Comparison of ENCODE assay signal across 8 mouse cellular contexts in the genomic region with DNA sequence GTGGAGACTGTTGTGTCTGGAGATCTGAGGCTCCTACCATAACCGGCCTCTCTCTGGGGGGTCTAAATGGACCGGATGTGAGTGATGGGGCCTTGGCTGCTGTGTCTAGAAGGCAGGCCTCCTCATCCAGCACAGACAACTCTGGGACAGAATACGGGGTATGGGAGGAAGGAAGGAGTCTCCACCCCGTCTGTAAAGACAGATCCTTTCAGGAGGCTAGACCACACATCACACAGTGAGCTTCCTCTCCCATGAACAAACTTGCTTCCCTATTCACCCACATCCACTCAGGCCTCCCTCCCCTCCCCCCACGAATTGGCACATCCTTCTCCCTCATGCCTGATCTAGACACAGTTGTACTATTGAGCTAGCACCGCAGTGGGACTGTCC. TPM values are rescaled to one million over a fixed set of nuclear protein-coding genes. Genes with fewer than 3 reads are reported as not detected.
DNase-seq lines count a peak whose midpoint lies in the region; ATAC-seq and TF ChIP-seq lines count a peak whose summit lies in the region.
"Had no signal": no experiment of that assay in that cellular context is flagged by ENCODE, and none has a peak within 500 bp of the region (broad histone marks: within the 10 kb centered on the region; RNA-seq: fewer than 3 reads in every experiment).

No protein-coding gene starts in this region.

- H3K27me3 ChIP-seq in lung, embryonic 14.5 days (ENCODE audit: insufficient read depth, low read length) = no peaks in the 10 kb centered on the region
- H3K27me3 ChIP-seq in heart, embryonic 15.5 days = peaks cover 9% of the 10 kb centered on the region; the same call in 1 of the 2 replicates
- no peaks in the 10 kb centered on the region for H3K27me3 ChIP-seq in midbrain, postnatal 0 days (ENCODE audit: insufficient read depth, low read length)

- no peaks in the 10 kb centered on the region for H3K9me3 ChIP-seq in lung, embryonic 14.5 days (ENCODE audit: low read depth, low read length)
- H3K9me3 ChIP-seq in heart, embryonic 15.5 days (replicated peaks) = no peaks in the 10 kb centered on the region
- no peaks in the 10 kb centered on the region for H3K9me3 ChIP-seq in midbrain, postnatal 0 days (ENCODE audit: low read length)

- TF ChIP-seq CTCF in lung, embryonic 14.5 days (IDR thresholded peaks at IDR 0.05; ENCODE audit: low read depth) = no peak
- TF ChIP-seq CTCF in lung, adult 2 months (IDR thresholded peaks at IDR 0.05; ENCODE audit: insufficient read depth, low read length) = no peak
- no peak for TF ChIP-seq CTCF in midbrain, postnatal 0 days (IDR thresholded peaks at IDR 0.05)

- H3K36me3 ChIP-seq in lung, embryonic 14.5 days (ENCODE audit: insufficient read depth) = no peaks in the 10 kb centered on the region
- no peaks in the 10 kb centered on the region for H3K36me3 ChIP-seq in heart, embryonic 15.5 days
- no peaks in the 10 kb centered on the region for H3K36me3 ChIP-seq in midbrain, postnatal 0 days (ENCODE audit: insufficient read depth, low read length)

- H3K9ac ChIP-seq in lung, embryonic 14.5 days = no peak overlapping the region
- H3K9ac ChIP-seq in heart, embryonic 15.5 days = no peak overlapping the region
- H3K9ac ChIP-seq in midbrain, postnatal 0 days (replicated peaks; ENCODE audit: low read length, poor library complexity, severe bottlenecking) = no peak overlapping the region

- TF ChIP-seq POLR2A in lung, adult 2 months (IDR thresholded peaks at IDR 0.05; ENCODE audit: borderline replicate concordance, extremely low read depth, low read depth, low read length) = no peak

- peak overlapping the region; percentile 83 for H3K27ac ChIP-seq in lung, embryonic 14.5 days (ENCODE audit: low read depth)
- H3K27ac ChIP-seq in heart, embryonic 15.5 days = peak overlapping the region; percentile 64; the same call in 1 of the 2 replicates
- H3K27ac ChIP-seq in midbrain, postnatal 0 days (ENCODE audit: low read depth, low read length) = no peak overlapping the region

- WGBS in lung, embryonic 14.5 days = 23% methylated on average over 6 of the region's 6 CpGs
- WGBS in lung, adult 2 months = 25% methylated on average over 6 of the region's 6 CpGs
- 48% methylated on average over 6 of the region's 6 CpGs for WGBS in heart, embryonic 15.5 days
- 57% methylated on average over 6 of the region's 6 CpGs for WGBS in midbrain, postnatal 0 days

- peaks cover 48% of the 10 kb centered on the region for H3K4me1 ChIP-seq in lung, embryonic 14.5 days (ENCODE audit: insufficient read depth)
- H3K4me1 ChIP-seq in lung, adult 2 months (ENCODE audit: control insufficient read depth, insufficient read depth, low read length) = peaks cover 23% of the 10 kb centered on the region
- peaks cover 56% of the 10 kb centered on the region for H3K4me1 ChIP-seq in heart, embryonic 15.5 days (replicated peaks)
- H3K4me1 ChIP-seq in midbrain, postnatal 0 days (ENCODE audit: insufficient read depth, low read length) = 0 out of 2 replicates have a peak, but pooled peaks cover 6% of the 10 kb centered on the region

- H3K4me3 ChIP-seq in lung, embryonic 14.5 days (ENCODE audit: low read depth, low read length) = no peak overlapping the region
- no peak overlapping the region for H3K4me3 ChIP-seq in lung, adult 2 months (replicated peaks; ENCODE audit: extremely low read depth, low read depth, low read length)
- no peak overlapping the region for H3K4me3 ChIP-seq in heart, embryonic 15.5 days
- no peak overlapping the region for H3K4me3 ChIP-seq in midbrain, postnatal 0 days (ENCODE audit: low read depth, low read length)
- H3K4me3 ChIP-seq: left cerebral cortex, adult 2 months had no signal

- H3K4me2 ChIP-seq in lung, embryonic 14.5 days = peak overlapping the region; percentile 18; the same call in 1 of the 2 replicates
- 0 out of 2 replicates have a peak overlapping the region, but pooled peaks have one; percentile 13 for H3K4me2 ChIP-seq in heart, embryonic 15.5 days
- no peak overlapping the region for H3K4me2 ChIP-seq in midbrain, postnatal 0 days (ENCODE audit: low read depth, low read length, poor library complexity, severe bottlenecking)

- peak; percentile 40; the same call in 1 of the 2 replicates for ATAC-seq in lung, embryonic 14.5 days (ENCODE audit: insufficient read depth)
- 0 out of 2 replicates have a peak, but pooled peaks have one; percentile 5 for ATAC-seq in heart, embryonic 15.5 days (replicated peaks; ENCODE audit: insufficient number of reproducible peaks, insufficient read depth, low FRiP score, low read depth)
- peak; percentile 6; the same call in 1 of the 2 replicates for ATAC-seq in midbrain, postnatal 0 days (ENCODE audit: low FRiP score)

- peak; percentile 79 for DNase-seq in lung, embryonic 14.5 days
- DNase-seq in lung, adult 2 months = no peak
- peak; percentile 52 to 59 for DNase-seq in kidney, postnatal 4 days
- no peak for DNase-seq in midbrain, postnatal 0 days (ENCODE audit: low spot score)
- no peak for DNase-seq in embryo, embryonic 10 days (ENCODE audit: low spot score)
- DNase-seq in thymus, postnatal 36 days = no peak

RNA-seq across cellular contexts. Expression of a gene that starts 9.2 kb away (rescaled TPM):
- polyA plus RNA-seq in lung, embryonic 14.5 days (2014; fragmentation: Nextera tagmentation; extraction: Ambion mirVana) = 19.6 and 21.9 TPM in 2 replicates
- 59.4 and 80.1 TPM in 2 replicates for polyA plus RNA-seq in lung, adult 2 months (2012; rRNA removed)
- polyA plus RNA-seq in heart, embryonic 15.5 days (2015; fragmentation: Nextera tagmentation; extraction: Ambion mirVana) = 14.7 and 22.2 TPM in 2 replicates
- total RNA-seq in midbrain, postnatal 0 days (2014; rRNA removed) = 19.9 and 26.3 TPM in 2 replicates
- polyA plus RNA-seq in midbrain, postnatal 0 days (2015; fragmentation: Nextera tagmentation; extraction: Ambion mirVana) = 20.9 and 22.0 TPM in 2 replicates

Comparison
In these comparisons a context has a peak if more than half of its experiments do, and no peak if none do; other contexts are left out.
1. DNase-seq: peak in lung, embryonic 14.5 days (single experiment) and kidney, postnatal 4 days (2 of 2); none in lung, adult 2 months (single experiment), midbrain, postnatal 0 days (single experiment), embryo, embryonic 10 days (single experiment) and thymus, postnatal 36 days (0 of 2).
2. Peak in every context shown above with its lines, with median percentiles within 50 percentile points of each other: ATAC-seq.